Mouse (Mus musculus) neural tube, embryonic 14.5 days (tissue): ENCODE data around the gene Tmprss7. TPM values are rescaled to one million over a fixed set of nuclear protein-coding genes. Genes with fewer than 3 reads are reported as not detected.

Experiments used
- ATAC-seq: fragments of 200-750 bp; cut with Nextera tagmentation; 2 replicates; pipeline ENCODE4 v1.8.0; 2017; ENCODE audit warnings: low read depth, mild to moderate bottlenecking, moderate TSS enrichment, moderate library complexity
- H3K27ac ChIP-seq: fragments of 300-500 bp; sonication (generic); 2 replicates; pipeline ENCODE4 v1.5.1; 2014; ENCODE audit warnings: low read depth, mild to moderate bottlenecking, control low read depth, low read length, moderate library complexity, mixed read lengths
- H3K27me3 ChIP-seq: fragments of 300-500 bp; sonication (generic); 2 replicates; pipeline ENCODE4 v1.6.1; 2014; ENCODE audit warnings: low read length; ENCODE audit not compliant: control insufficient read depth, insufficient read depth
- H3K36me3 ChIP-seq: fragments of 300-500 bp; sonication (generic); 2 replicates; pipeline ENCODE4 v1.6.1; 2014; ENCODE audit warnings: low read length, mixed read lengths; ENCODE audit not compliant: control insufficient read depth, insufficient read depth
- H3K4me1 ChIP-seq: fragments of 300-500 bp; sonication (generic); 2 replicates; pipeline ENCODE4 v1.6.1; 2014; ENCODE audit warnings: low read length; ENCODE audit not compliant: control insufficient read depth, insufficient read depth
- H3K4me2 ChIP-seq: fragments of 300-500 bp; sonication (generic); 2 replicates; pipeline ENCODE4 v1.6.1; 2014; ENCODE audit warnings: mild to moderate bottlenecking, low read depth, low read length, control low read depth
- H3K4me3 ChIP-seq: fragments of 300-500 bp; sonication (generic); 2 replicates; pipeline ENCODE4 v1.5.1; 2014; ENCODE audit warnings: low read depth, low read length, control low read depth, mixed read lengths
- H3K9ac ChIP-seq: fragments of 300-500 bp; sonication (generic); replicated peaks from 2 replicates; pipeline ENCODE4 v1.6.1; 2014; ENCODE audit warnings: low read depth, mild to moderate bottlenecking, control low read depth, low read length, mixed read lengths
- H3K9me3 ChIP-seq: fragments of 300-500 bp; sonication (generic); 2 replicates; pipeline ENCODE4 v1.6.1; 2016; ENCODE audit warnings: low read length; ENCODE audit not compliant: control insufficient read depth
- WGBS: fragments of 180-500 bp; shearing (Covaris S2); extraction: QIAGEN DNeasy Blood & Tissue Kit; methylation state at CpG from one replicate; pipeline ENCODE4 v1.1.7; 2014; 5-methylcytosine and 5-hydroxymethylcytosine counted together
- polyA plus RNA-seq: library from polyadenylated mRNA; unstranded; fragments of >200 nt; fragmentation: Nextera tagmentation; extraction: Ambion mirVana; gene quantifications from 2 replicates; pipeline ENCODE4 v1.2.1, GENCODE M21; 2014

Tmprss7 gene
- polyA plus RNA-seq, 1 experiment from 2014 or later: 0.68 TPM

GRCm38 (mm10) chr16:45722460-45722951, 29.0 kb upstream of the Tmprss7 start:
- peaks cover 31% of the 10 kb centered on the region for H3K4me1 ChIP-seq
- H3K4me2 ChIP-seq: peak overlapping the region; percentile 93
- H3K4me3 ChIP-seq: peak overlapping the region; percentile 68
- 19% methylated on average over 3 of the region's 3 CpGs for WGBS
- H3K9me3 ChIP-seq: no peaks in the 10 kb centered on the region
- H3K27me3 ChIP-seq: no peaks in the 10 kb centered on the region
- H3K9ac ChIP-seq: peak overlapping the region; percentile 90
- no peak for ATAC-seq
- H3K27ac ChIP-seq: peak overlapping the region; percentile 99
- H3K36me3 ChIP-seq: peaks cover 18% of the 10 kb centered on the region; the same call in 1 of the 2 replicates

- WGBS: 80% methylated on average over 10 of the region's 10 CpGs
- Histone ChIP-seq H3K27me3 (no peaks in the 10 kb centered on the region), H3K4me3 (no peak overlapping the region), H3K36me3 (peaks cover 25% of the 10 kb centered on the region; the same call in 1 of the 2 replicates), H3K9ac (no peak overlapping the region), H3K27ac (no peak overlapping the region), H3K9me3 (no peaks in the 10 kb centered on the region), H3K4me2 (no peak overlapping the region), H3K4me1 (peaks cover 28% of the 10 kb centered on the region)
- ATAC-seq: no peak
Measured at GRCm38 (mm10) chr16:45720022-45720630, 26.7 kb upstream of the Tmprss7 start.

- H3K9ac ChIP-seq: no peak overlapping the region
- no peak overlapping the region for H3K4me2 ChIP-seq
- no peaks in the 10 kb centered on the region for H3K9me3 ChIP-seq
- H3K36me3 ChIP-seq: peaks cover 28% of the 10 kb centered on the region; the same call in 1 of the 2 replicates
- no peak overlapping the region for H3K4me3 ChIP-seq
- H3K27ac ChIP-seq: no peak overlapping the region
- H3K27me3 ChIP-seq: no peaks in the 10 kb centered on the region
- H3K4me1 ChIP-seq: peaks cover 23% of the 10 kb centered on the region
- ATAC-seq: no peak
- 95% methylated on average over 4 of the region's 4 CpGs for WGBS
Measured at GRCm38 (mm10) chr16:45718296-45718695, 24.8 kb upstream of the Tmprss7 start.

- Histone ChIP-seq H3K36me3 (peaks cover 31% of the 10 kb centered on the region; the same call in 1 of the 2 replicates), H3K27ac (no peak overlapping the region), H3K4me2 (no peak overlapping the region), H3K27me3 (no peaks in the 10 kb centered on the region), H3K9ac (no peak overlapping the region), H3K4me3 (no peak overlapping the region), H3K9me3 (no peaks in the 10 kb centered on the region), H3K4me1 (no peaks in the 10 kb centered on the region; the same call in 1 of the 2 replicates)
- WGBS: 89% methylated on average over 5 of the region's 5 CpGs
- ATAC-seq: no peak
Measured at GRCm38 (mm10) chr16:45714489-45715150, 21.2 kb upstream of the Tmprss7 start.

- no peak overlapping the region for H3K4me2 ChIP-seq
- no peak overlapping the region for H3K4me3 ChIP-seq
- ATAC-seq: no peak
- H3K27ac ChIP-seq: no peak overlapping the region
- H3K9me3 ChIP-seq: no peaks in the 10 kb centered on the region
- no peaks in the 10 kb centered on the region; the same call in 1 of the 2 replicates for H3K4me1 ChIP-seq
- no peaks in the 10 kb centered on the region for H3K27me3 ChIP-seq
- H3K36me3 ChIP-seq: peaks cover 30% of the 10 kb centered on the region; the same call in 1 of the 2 replicates
- no peak overlapping the region for H3K9ac ChIP-seq
- WGBS: 74% methylated on average over 1 of the region's 1 CpGs
Measured at GRCm38 (mm10) chr16:45713878-45714277, 20.4 kb upstream of the Tmprss7 start.

GRCm38 (mm10) chr16:45713261-45713660, 19.8 kb upstream of the Tmprss7 start:
- Histone ChIP-seq H3K9me3 (no peaks in the 10 kb centered on the region), H3K4me2 (no peak overlapping the region), H3K4me1 (no peaks in the 10 kb centered on the region; the same call in 1 of the 2 replicates), H3K27ac (peak overlapping the region; percentile 10; the same call in 1 of the 2 replicates), H3K27me3 (no peaks in the 10 kb centered on the region), H3K36me3 (peaks cover 27% of the 10 kb centered on the region; the same call in 1 of the 2 replicates), H3K9ac (no peak overlapping the region), H3K4me3 (no peak overlapping the region)
- 50% methylated on average over 5 of the region's 5 CpGs for WGBS
- ATAC-seq: no peak

- no peaks in the 10 kb centered on the region for H3K27me3 ChIP-seq
- H3K4me2 ChIP-seq: no peak overlapping the region
- no peaks in the 10 kb centered on the region; the same call in 1 of the 2 replicates for H3K4me1 ChIP-seq
- ATAC-seq: peak; percentile 38; the same call in 1 of the 2 replicates
- no peaks in the 10 kb centered on the region for H3K9me3 ChIP-seq
- H3K27ac ChIP-seq: no peak overlapping the region
- no peak overlapping the region for H3K4me3 ChIP-seq
- H3K9ac ChIP-seq: no peak overlapping the region
- peaks cover 13% of the 10 kb centered on the region; the same call in 1 of the 2 replicates for H3K36me3 ChIP-seq
- 81% methylated on average over 7 of the region's 7 CpGs for WGBS
Measured at GRCm38 (mm10) chr16:45711263-45711662, 17.8 kb upstream of the Tmprss7 start.

- Histone ChIP-seq H3K4me2 (no peak overlapping the region), H3K36me3 (no peaks in the 10 kb centered on the region), H3K9me3 (no peaks in the 10 kb centered on the region), H3K4me1 (peaks cover 4% of the 10 kb centered on the region; the same call in 1 of the 2 replicates), H3K4me3 (no peak overlapping the region), H3K27ac (no peak overlapping the region), H3K27me3 (no peaks in the 10 kb centered on the region), H3K9ac (no peak overlapping the region)
- WGBS: 84% methylated on average over 5 of the region's 5 CpGs
- no peak for ATAC-seq
Measured at GRCm38 (mm10) chr16:45699301-45699700, 5.8 kb upstream of the Tmprss7 start.

- H3K27ac ChIP-seq: no peak overlapping the region
- peak; percentile 64 for ATAC-seq
- no peak overlapping the region for H3K4me3 ChIP-seq
- no peaks in the 10 kb centered on the region for H3K27me3 ChIP-seq
- WGBS: 51% methylated on average over 6 of the region's 6 CpGs
- H3K9me3 ChIP-seq: no peaks in the 10 kb centered on the region
- H3K36me3 ChIP-seq: no peaks in the 10 kb centered on the region
- H3K4me2 ChIP-seq: no peak overlapping the region
- no peak overlapping the region for H3K9ac ChIP-seq
- peaks cover 4% of the 10 kb centered on the region; the same call in 1 of the 2 replicates for H3K4me1 ChIP-seq
Measured at GRCm38 (mm10) chr16:45697996-45698395, 4.5 kb upstream of the Tmprss7 start.
